Mouse (Mus musculus) liver, embryonic 11.5 days (tissue): ENCODE results near the gene Ndufs8. TPM values are rescaled to one million over a fixed set of nuclear protein-coding genes. Genes with fewer than 3 reads are reported as not detected.

Experiments
- ATAC-seq: fragments of 200-750 bp; cut with Nextera tagmentation; replicated peaks from 2 replicates; pipeline ENCODE4 v1.8.0; 2017; ENCODE audit warnings: moderate number of reproducible peaks, mild to moderate bottlenecking, moderate TSS enrichment, moderate library complexity; ENCODE audit not compliant: low FRiP score
- DNase-seq: peaks from one replicate; pipeline ENCODE4 v3.0.0-alpha.2; 2017; ENCODE audit warnings: low spot score
- H3K27ac ChIP-seq: fragments of 300-500 bp; sonication (generic); 2 replicates; pipeline ENCODE4 v1.5.1; 2014; ENCODE audit warnings: mild to moderate bottlenecking, low read depth, low read length, control low read depth
- H3K27me3 ChIP-seq: fragments of 300-500 bp; sonication (generic); replicated peaks from 2 replicates; pipeline ENCODE4 v1.6.1; 2014; ENCODE audit warnings: low read length, mixed read lengths; ENCODE audit not compliant: control insufficient read depth, insufficient read depth
- H3K36me3 ChIP-seq: fragments of 300-500 bp; sonication (generic); 2 replicates; pipeline ENCODE4 v1.6.1; 2014; ENCODE audit warnings: mild to moderate bottlenecking, low read length, moderate library complexity, mixed read lengths; ENCODE audit not compliant: control insufficient read depth, insufficient read depth
- H3K4me1 ChIP-seq: fragments of 300-500 bp; sonication (generic); replicated peaks from 2 replicates; pipeline ENCODE4 v1.6.1; 2014; ENCODE audit warnings: low read length, mixed read lengths; ENCODE audit not compliant: control insufficient read depth, insufficient read depth
- H3K4me2 ChIP-seq: fragments of 300-500 bp; sonication (generic); 2 replicates; pipeline ENCODE4 v1.6.1; 2014; ENCODE audit warnings: mild to moderate bottlenecking, control low read depth, moderate library complexity
- H3K4me3 ChIP-seq: fragments of 300-500 bp; sonication (generic); 2 replicates; pipeline ENCODE4 v1.5.1; 2014; ENCODE audit warnings: low read depth, low read length, control low read depth
- H3K9ac ChIP-seq: fragments of 300-500 bp; sonication (generic); 2 replicates; pipeline ENCODE4 v1.6.1; 2014; ENCODE audit warnings: low read depth, low read length, control low read depth
- H3K9me3 ChIP-seq: fragments of 300-500 bp; sonication (generic); 2 replicates; pipeline ENCODE4 v1.6.1; 2016; ENCODE audit warnings: low read length, inconsistent platforms, mixed read lengths; ENCODE audit not compliant: control insufficient read depth
- whole genome bisulfite sequencing: fragments of 180-500 bp; shearing (Covaris S2); extraction: QIAGEN DNeasy Blood & Tissue Kit; methylation state at CpG from one replicate; pipeline ENCODE4 v1.1.7; 2014; 5-methylcytosine and 5-hydroxymethylcytosine counted together
- polyA plus RNA-seq: library from polyadenylated mRNA; unstranded; fragments of >200 nt; fragmentation: Nextera tagmentation; extraction: Ambion mirVana; gene quantifications from 2 replicates; pipeline ENCODE4 v1.2.1, GENCODE M21; 2014

Gene Ndufs8
- polyA plus RNA-seq, 1 experiment from 2014 or later: 287 TPM

DNA sequence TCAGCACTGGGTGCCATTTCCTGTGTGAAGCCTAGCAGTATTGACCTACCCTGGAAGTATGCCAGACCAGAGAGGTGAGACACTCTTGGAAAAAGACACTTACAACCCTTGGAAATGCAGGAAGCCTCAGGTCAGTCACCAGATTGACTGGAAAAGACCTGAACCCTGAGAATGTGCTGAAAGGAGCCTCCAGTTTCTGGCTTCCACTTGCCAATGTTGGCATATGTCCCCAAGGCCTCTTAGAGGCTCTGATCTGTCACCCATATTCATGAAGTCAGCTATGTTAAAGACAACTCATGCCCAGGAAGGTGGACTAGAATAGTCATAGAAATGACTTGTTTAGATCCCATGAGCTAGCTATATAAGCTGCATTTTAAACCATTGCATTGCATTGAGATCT lies 41.1 kb downstream of the Ndufs8 start:
- H3K9me3 ChIP-seq: no peaks in the 10 kb centered on the region
- H3K36me3 ChIP-seq: peaks cover 5% of the 10 kb centered on the region; the same call in 1 of the 2 replicates
- H3K4me2 ChIP-seq: no peak overlapping the region
- no peaks in the 10 kb centered on the region for H3K27me3 ChIP-seq
- DNase-seq: no peak
- H3K9ac ChIP-seq: no peak overlapping the region
- H3K4me1 ChIP-seq: no peaks in the 10 kb centered on the region
- ATAC-seq: no peak
- H3K27ac ChIP-seq: no peak overlapping the region
- no peak overlapping the region for H3K4me3 ChIP-seq

DNA sequence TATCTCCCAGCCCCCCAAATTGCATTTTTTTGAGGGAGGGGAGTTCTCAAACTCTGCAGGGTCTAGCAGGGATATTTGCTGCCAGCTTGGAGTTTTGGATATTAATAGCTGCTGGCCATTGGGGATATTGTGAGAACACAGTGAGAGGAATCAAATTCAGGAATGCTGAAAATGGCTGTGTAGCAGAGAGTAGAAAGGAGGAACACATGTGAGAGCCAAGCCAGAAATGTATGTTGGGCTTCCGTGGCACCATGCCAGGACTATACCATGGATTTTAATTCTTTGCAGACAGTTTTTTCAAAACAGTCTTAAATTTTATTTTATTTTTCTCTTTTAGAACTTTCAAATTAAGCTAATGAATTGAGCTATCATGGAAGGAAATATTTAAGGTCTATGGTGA lies 44.3 kb downstream of the Ndufs8 start:
- no peak overlapping the region for H3K4me2 ChIP-seq
- H3K4me1 ChIP-seq: no peaks in the 10 kb centered on the region
- no peak overlapping the region for H3K9ac ChIP-seq
- no peak overlapping the region for H3K27ac ChIP-seq
- WGBS: 93% methylated on average over 1 of the region's 1 CpGs
- H3K9me3 ChIP-seq: no peaks in the 10 kb centered on the region
- H3K4me3 ChIP-seq: no peak overlapping the region
- H3K27me3 ChIP-seq: no peaks in the 10 kb centered on the region
- H3K36me3 ChIP-seq: peaks cover 9% of the 10 kb centered on the region; the same call in 1 of the 2 replicates
- DNase-seq: no peak
- ATAC-seq: no peak

DNA sequence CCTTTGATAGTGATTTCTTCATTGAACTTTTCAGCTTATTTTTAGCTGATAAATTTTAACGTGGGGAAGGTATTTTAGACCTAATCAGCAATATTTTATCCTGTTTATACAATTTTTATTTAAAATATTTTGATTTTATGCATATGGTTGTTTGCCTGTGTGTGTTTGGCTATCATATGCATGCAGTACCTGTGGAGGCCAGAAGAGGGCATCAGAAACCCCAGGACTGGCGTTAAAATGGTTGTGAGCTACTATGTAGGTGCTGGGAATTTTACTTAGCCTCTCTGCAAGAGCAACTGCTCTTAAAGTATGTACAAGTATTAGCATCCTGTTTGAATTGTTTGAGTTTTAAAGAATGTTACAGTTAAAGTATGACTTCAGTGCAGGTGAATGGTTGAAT lies 47.6 kb downstream of the Ndufs8 start:
- 82% methylated on average over 2 of the region's 2 CpGs for WGBS
- ATAC-seq (no peak), DNase-seq (no peak)
- H3K27me3 ChIP-seq: no peaks in the 10 kb centered on the region
- H3K36me3 ChIP-seq: peaks cover 9% of the 10 kb centered on the region; the same call in 1 of the 2 replicates
- no peak overlapping the region for H3K9ac ChIP-seq
- H3K4me1 ChIP-seq: peaks cover 4% of the 10 kb centered on the region; the same call in 1 of the 2 replicates
- no peak overlapping the region for H3K4me3 ChIP-seq
- no peak overlapping the region for H3K4me2 ChIP-seq
- no peaks in the 10 kb centered on the region for H3K9me3 ChIP-seq
- H3K27ac ChIP-seq: no peak overlapping the region

DNA sequence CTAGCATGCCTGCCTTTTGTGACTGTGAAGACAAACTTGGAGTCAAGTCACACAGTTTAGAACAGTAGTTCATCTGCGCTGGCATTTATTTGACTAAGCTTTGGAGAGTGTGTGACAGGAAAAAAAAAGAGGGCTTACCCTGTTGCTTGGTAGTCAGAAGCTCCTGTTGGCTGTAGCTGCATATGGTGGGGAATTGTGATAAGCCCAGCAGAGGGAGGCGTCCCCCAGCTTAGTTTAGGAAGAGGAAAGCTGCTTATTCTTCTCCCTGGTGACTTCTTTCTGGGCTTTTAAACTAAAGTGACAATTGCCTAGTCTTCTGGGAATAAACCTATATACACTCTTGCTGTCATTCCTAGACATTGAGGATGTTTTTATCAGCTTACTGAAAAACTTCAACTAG lies 49.9 kb downstream of the Ndufs8 start:
- Histone ChIP-seq H3K36me3 (peaks cover 9% of the 10 kb centered on the region; the same call in 1 of the 2 replicates), H3K9me3 (no peaks in the 10 kb centered on the region), H3K4me1 (peaks cover 4% of the 10 kb centered on the region; the same call in 1 of the 2 replicates), H3K4me3 (no peak overlapping the region), H3K9ac (no peak overlapping the region), H3K4me2 (no peak overlapping the region), H3K27me3 (no peaks in the 10 kb centered on the region), H3K27ac (no peak overlapping the region)
- DNase-seq (no peak), ATAC-seq (no peak)
- WGBS: 52% methylated on average over 2 of the region's 2 CpGs

Other genes starting within 250 kb of the Ndufs8 start
- gene Lrp5, start 226.2 kb downstream of the Ndufs8 start, polyA plus RNA-seq: 5.4 and 6.3 TPM in 2 replicates
- gene 1810055G02Rik, start 204.5 kb downstream of the Ndufs8 start, polyA plus RNA-seq: 27.9 and 31.3 TPM in 2 replicates
- gene Kmt5b, start 145.4 kb downstream of the Ndufs8 start, polyA plus RNA-seq: 17.8 and 17.9 TPM in 2 replicates
- 35.4 and 37.5 TPM in 2 replicates for gene Chka, start 61.0 kb downstream of the Ndufs8 start, polyA plus RNA-seq
- 39.8 and 42.8 TPM in 2 replicates for gene Tcirg1, start 5.6 kb downstream of the Ndufs8 start, polyA plus RNA-seq
- gene Aldh3b1, start 17.0 kb upstream of the Ndufs8 start, polyA plus RNA-seq: 1.7 TPM in 2 replicates
- gene Unc93b1, start 22.4 kb upstream of the Ndufs8 start, polyA plus RNA-seq: 14.2 and 16.0 TPM in 2 replicates
- gene Aldh3b3, start 45.9 kb upstream of the Ndufs8 start, polyA plus RNA-seq: not detected in 2 replicates
- 0.48 and 0.70 TPM in 2 replicates for gene Aldh3b2, start 59.6 kb upstream of the Ndufs8 start, polyA plus RNA-seq
- gene Acy3, start 73.8 kb upstream of the Ndufs8 start, polyA plus RNA-seq: 12.0 and 14.5 TPM in 2 replicates
- 1.8 TPM in 2 replicates for gene Tbx10, start 80.0 kb upstream of the Ndufs8 start, polyA plus RNA-seq
- 30.8 and 32.3 TPM in 2 replicates for gene Nudt8, start 87.8 kb upstream of the Ndufs8 start, polyA plus RNA-seq
- gene Gm49405, start 87.9 kb upstream of the Ndufs8 start, polyA plus RNA-seq: 1.6 and 2.4 TPM in 2 replicates
- gene Doc2g, start 90.5 kb upstream of the Ndufs8 start, polyA plus RNA-seq: 2.8 and 4.1 TPM in 2 replicates
- 232 and 234 TPM in 2 replicates for gene Ndufv1, start 100.0 kb upstream of the Ndufs8 start, polyA plus RNA-seq
- gene Gstp1, start 125.2 kb upstream of the Ndufs8 start, polyA plus RNA-seq: 733 and 765 TPM in 2 replicates
- 5.5 and 6.1 TPM in 2 replicates for gene Gstp2, start 133.2 kb upstream of the Ndufs8 start, polyA plus RNA-seq
- 14.6 and 16.7 TPM in 2 replicates for gene Gstp3, start 146.8 kb upstream of the Ndufs8 start, polyA plus RNA-seq
- gene Cabp2, start 168.8 kb upstream of the Ndufs8 start, polyA plus RNA-seq: 0.51 and 0.52 TPM in 2 replicates
- 121 and 135 TPM in 2 replicates for gene Cdk2ap2, start 184.4 kb upstream of the Ndufs8 start, polyA plus RNA-seq
- 7.2 and 8.0 TPM in 2 replicates for gene Pitpnm1, start 187.2 kb upstream of the Ndufs8 start, polyA plus RNA-seq
- 56.2 and 61.8 TPM in 2 replicates for gene Aip, start 213.1 kb upstream of the Ndufs8 start, polyA plus RNA-seq
- not detected in 2 replicates for gene Gpr152, start 227.0 kb upstream of the Ndufs8 start, polyA plus RNA-seq
- gene Cabp4, start 231.3 kb upstream of the Ndufs8 start, polyA plus RNA-seq: 0.21 TPM in 1 of 2 replicates, not detected in the other
- 126 and 132 TPM in 2 replicates for gene Coro1b, start 235.8 kb upstream of the Ndufs8 start, polyA plus RNA-seq
- gene Ptprcap, start 240.8 kb upstream of the Ndufs8 start, polyA plus RNA-seq: 38.7 and 41.1 TPM in 2 replicates